Mouse (Mus musculus) CH12.LX (cell line): ENCODE measurements around the gene Cacna1s. TPM values are rescaled to one million over a fixed set of nuclear protein-coding genes. Genes with fewer than 3 reads are reported as not detected.

ENCODE experiments used
- DNase-seq: peaks from one replicate; pipeline ENCODE4 v3.0.0-alpha.2; 2013; ENCODE audit errors: extremely low read depth
- H3K27ac ChIP-seq: 2 replicates; pipeline ENCODE4 v1.5.1; 2012; ENCODE audit warnings: low read depth, mild to moderate bottlenecking, control low read depth, moderate library complexity; ENCODE audit not compliant: insufficient read depth
- H3K27me3 ChIP-seq: replicated peaks from 2 replicates; pipeline ENCODE3; 2012; ENCODE audit warnings: inconsistent platforms
- H3K36me3 ChIP-seq, 2 experiments: replicated peaks in 1 of 2; 2 replicates each; pipeline versions ENCODE3 to v1.6.1; 2012; ENCODE audit warnings: inconsistent platforms in 1 of 2, low read length in 1 of 2, mild to moderate bottlenecking in 1 of 2, mixed read lengths in 1 of 2, moderate library complexity in 1 of 2; ENCODE audit not compliant: control insufficient read depth in 1 of 2, insufficient read depth in 1 of 2
- H3K4me1 ChIP-seq, 2 experiments: 2 replicates each; pipeline ENCODE4 v1.6.1; 2012; ENCODE audit warnings: inconsistent platforms in 1 of 2, moderate library complexity in 1 of 2; ENCODE audit not compliant: insufficient read depth in 2 of 2, control insufficient read depth in 1 of 2
- H3K4me2 ChIP-seq: 2 replicates; pipeline ENCODE4 v1.6.1; 2012; ENCODE audit warnings: low read depth, mild to moderate bottlenecking, control low read depth; ENCODE audit not compliant: poor library complexity, insufficient read depth, severe bottlenecking
- H3K4me3 ChIP-seq, 3 experiments: fragments of 150-350 bp in 1 of 3; sonication (generic) in 1 of 3; replicated peaks in 1 of 3; 2 replicates each; pipeline versions ENCODE3 to v1.5.1; 2011 to 2012; ENCODE audit warnings: low read depth in 2 of 3, low read length in 2 of 3, mild to moderate bottlenecking in 2 of 3, moderate library complexity in 2 of 3, control low read depth in 1 of 3, improper control_type of control experiment in 1 of 3, inconsistent platforms in 1 of 3, mixed read lengths in 1 of 3; ENCODE audit not compliant: poor library complexity in 1 of 3
- H3K79me2 ChIP-seq: replicated peaks from 2 replicates; pipeline ENCODE4 v1.6.1; 2012; ENCODE audit warnings: mild to moderate bottlenecking, moderate library complexity; ENCODE audit not compliant: control insufficient read depth, poor library complexity, insufficient read depth, severe bottlenecking; ENCODE audit errors: extremely low read depth
- H3K9ac ChIP-seq: 2 replicates; pipeline ENCODE4 v1.6.1; 2012; ENCODE audit warnings: low read depth, mild to moderate bottlenecking, control low read depth, moderate library complexity; ENCODE audit not compliant: insufficient read depth
- H3K9me3 ChIP-seq: replicated peaks from 2 replicates; pipeline ENCODE3; 2012; ENCODE audit warnings: low read length, inconsistent platforms, mixed read lengths
- BHLHE40 ChIP-seq: IDR thresholded peaks from 2 replicates; pipeline ENCODE4 v1.6.1; 2011; ENCODE audit warnings: mild to moderate bottlenecking, low read depth, low read length, improper control_type of control experiment
- CHD1 ChIP-seq: IDR thresholded peaks from 2 replicates; pipeline ENCODE4 v1.6.1; 2012; ENCODE audit warnings: low read depth, low read length, improper control_type of control experiment, inconsistent platforms
- CHD2 ChIP-seq: IDR thresholded peaks from 2 replicates; pipeline ENCODE4 v1.6.1; 2011; ENCODE audit warnings: low read length, improper control_type of control experiment
- CTCF ChIP-seq, 2 experiments: IDR thresholded peaks in 1 of 2; conservative IDR thresholded peaks in 1 of 2; 2 replicates each; pipeline ENCODE4 v1.5.1; 2011 to 2012; ENCODE audit warnings: low read depth in 2 of 2, low read length in 2 of 2, improper control_type of control experiment in 1 of 2, inconsistent platforms in 1 of 2, mild to moderate bottlenecking in 1 of 2, moderate library complexity in 1 of 2
- ELF1 ChIP-seq: IDR thresholded peaks from 2 replicates; pipeline ENCODE4 v1.6.1; 2014; ENCODE audit warnings: low read depth, mild to moderate bottlenecking, inconsistent platforms, low read length, improper control_type of control experiment
- EP300 ChIP-seq: IDR thresholded peaks from 2 replicates; pipeline ENCODE4 v1.6.1; 2011; ENCODE audit warnings: low read length, improper control_type of control experiment
- ETS1 ChIP-seq: conservative IDR thresholded peaks from 2 replicates; pipeline ENCODE4 v1.6.1; 2012; ENCODE audit warnings: low read depth, mild to moderate bottlenecking, inconsistent platforms, low read length, improper control_type of control experiment, moderate library complexity
- GABPA ChIP-seq: IDR thresholded peaks from 2 replicates; pipeline ENCODE4 v1.6.1; 2012; ENCODE audit warnings: low read depth, low read length, improper control_type of control experiment, inconsistent platforms; ENCODE audit not compliant: insufficient replicate concordance
- MEF2A ChIP-seq: IDR thresholded peaks from 2 replicates; pipeline ENCODE4 v1.6.1; 2014; ENCODE audit warnings: low read depth, mild to moderate bottlenecking, inconsistent platforms, low read length, improper control_type of control experiment, borderline replicate concordance
- MXI1 ChIP-seq: IDR thresholded peaks from 2 replicates; pipeline ENCODE4 v1.6.1; 2011; ENCODE audit warnings: mild to moderate bottlenecking, low read depth, low read length, improper control_type of control experiment
- MYC ChIP-seq: IDR thresholded peaks from 2 replicates; pipeline ENCODE4 v1.6.1; 2011; ENCODE audit warnings: low read depth, mild to moderate bottlenecking, improper control_type of control experiment, low read length
- NRF1 ChIP-seq: IDR thresholded peaks from 2 replicates; pipeline ENCODE4 v1.6.1; 2014; ENCODE audit warnings: low read depth, mild to moderate bottlenecking, inconsistent platforms, low read length, improper control_type of control experiment, moderate library complexity
- POLR2A ChIP-seq: IDR thresholded peaks from 2 replicates; pipeline ENCODE4 v1.6.1; 2011; ENCODE audit warnings: low read depth, mild to moderate bottlenecking, improper control_type of control experiment, low read length
- SIN3A ChIP-seq: IDR thresholded peaks from 2 replicates; pipeline ENCODE4 v1.6.1; 2012; ENCODE audit warnings: low read length, improper control_type of control experiment, inconsistent platforms
- TBP ChIP-seq: conservative IDR thresholded peaks from 2 replicates; pipeline ENCODE4 v1.6.1; 2011; ENCODE audit warnings: low read depth, low read length, improper control_type of control experiment
- USF1 ChIP-seq: IDR thresholded peaks from 2 replicates; pipeline ENCODE4 v1.6.1; 2014; ENCODE audit warnings: low read depth, mild to moderate bottlenecking, inconsistent platforms, low read length, improper control_type of control experiment
- USF2 ChIP-seq: conservative IDR thresholded peaks from 2 replicates; pipeline ENCODE4 v1.6.1; 2011; ENCODE audit warnings: low read depth, low read length, improper control_type of control experiment
- ZKSCAN1 ChIP-seq: IDR thresholded peaks from 2 replicates; pipeline ENCODE4 v1.6.1; 2012; ENCODE audit warnings: low read depth, inconsistent platforms, low read length, improper control_type of control experiment, borderline replicate concordance
- dilution Hi-C: fragments of 300-500 bp; cut with MboI; formaldehyde crosslinking; loops from 2 replicates; pipeline ENCODE4 v1.14.3; 2020; ENCODE audit warnings: low sequenced_read_pairs; ENCODE audit not compliant: extremely low pct_unique_long_range_greater_than_20kb, extremely low pct_ligation_motif_present
- in situ Hi-C: fragments of 300-500 bp; cut with MboI; formaldehyde crosslinking; loops from 3 replicates; pipeline ENCODE4 v1.14.3; 2019; ENCODE audit warnings: low sequenced_read_pairs, low pct_ligation_motif_present, low pct_unique_long_range_greater_than_20kb, mixed read lengths
- polyA plus RNA-seq: library from polyadenylated mRNA; unstranded; fragments of >175 nt; gene quantifications from 2 replicates; pipeline ENCODE4 v1.2.1, GENCODE M21; 2012; ENCODE audit warnings: low read depth; ENCODE audit not compliant: insufficient read length
- total RNA-seq, 2 experiments: library from RNA; depleted of rRNA; stranded (reverse); fragments of 300-350 nt in 1 of 2; fragments of >200 nt in 1 of 2; gene quantifications; 2 replicates each; pipeline ENCODE4 v1.2.3; 2012 to 2014

Cacna1s gene
- total and polyA plus RNA-seq, 3 experiments: 33.9 to 90.0 (median 61.7) TPM

DNA sequence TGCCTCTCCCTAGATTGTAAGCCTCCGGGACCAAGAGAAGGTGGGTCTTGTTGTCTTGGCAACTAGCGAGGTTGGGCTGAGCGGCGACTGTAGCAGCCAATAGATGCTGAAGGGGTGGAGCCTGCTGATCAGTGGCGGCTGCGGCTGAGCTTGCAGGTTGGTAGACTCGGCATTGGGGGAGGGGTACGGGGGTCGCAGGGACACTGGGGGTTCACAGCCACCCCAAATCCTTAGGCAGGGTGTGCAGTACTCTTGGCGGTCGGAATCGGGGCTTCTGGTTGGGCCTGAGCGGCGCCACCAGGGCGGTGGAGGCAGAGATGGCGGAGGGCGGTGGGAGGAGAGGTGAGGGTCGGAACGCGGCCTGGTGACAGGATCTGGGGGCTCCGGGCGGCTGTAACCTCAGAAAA, 34.6 kb upstream of the Cacna1s start:
- Histone ChIP-seq H3K9me3 (no peaks in the 10 kb centered on the region), H3K4me3 (peak overlapping the region; percentile 87 to 88 (median 88)), H3K27me3 (peaks cover 4% of the 10 kb centered on the region), H3K79me2 (no peaks in the 10 kb centered on the region), H3K27ac (peak overlapping the region; percentile 31), H3K9ac (peak overlapping the region; percentile 79), H3K4me2 (peak overlapping the region; percentile 90), H3K4me1 (peaks cover 3 to 19% of the 10 kb centered on the region in 2 experiments), H3K36me3 (peaks cover 3 to 27% of the 10 kb centered on the region in 2 experiments)
- DNase-seq: peak; percentile 89
- dilution Hi-C loops: no loop called here
- in situ Hi-C loops: no loop called here
- TF ChIP-seq POLR2A (peak; percentile 25; the same call in 1 of the 2 replicates), MEF2A (0 out of 2 replicates have a peak, but pooled peaks have one; percentile 5), CHD2 (peak; percentile 81), GABPA (no peak), ELF1 (peak; percentile 48; the same call in 1 of the 2 replicates), CHD1 (no peak), MXI1 (peak; percentile 96), NRF1 (no peak)
- TF ChIP-seq, all 38 proteins: peak for 5

DNA sequence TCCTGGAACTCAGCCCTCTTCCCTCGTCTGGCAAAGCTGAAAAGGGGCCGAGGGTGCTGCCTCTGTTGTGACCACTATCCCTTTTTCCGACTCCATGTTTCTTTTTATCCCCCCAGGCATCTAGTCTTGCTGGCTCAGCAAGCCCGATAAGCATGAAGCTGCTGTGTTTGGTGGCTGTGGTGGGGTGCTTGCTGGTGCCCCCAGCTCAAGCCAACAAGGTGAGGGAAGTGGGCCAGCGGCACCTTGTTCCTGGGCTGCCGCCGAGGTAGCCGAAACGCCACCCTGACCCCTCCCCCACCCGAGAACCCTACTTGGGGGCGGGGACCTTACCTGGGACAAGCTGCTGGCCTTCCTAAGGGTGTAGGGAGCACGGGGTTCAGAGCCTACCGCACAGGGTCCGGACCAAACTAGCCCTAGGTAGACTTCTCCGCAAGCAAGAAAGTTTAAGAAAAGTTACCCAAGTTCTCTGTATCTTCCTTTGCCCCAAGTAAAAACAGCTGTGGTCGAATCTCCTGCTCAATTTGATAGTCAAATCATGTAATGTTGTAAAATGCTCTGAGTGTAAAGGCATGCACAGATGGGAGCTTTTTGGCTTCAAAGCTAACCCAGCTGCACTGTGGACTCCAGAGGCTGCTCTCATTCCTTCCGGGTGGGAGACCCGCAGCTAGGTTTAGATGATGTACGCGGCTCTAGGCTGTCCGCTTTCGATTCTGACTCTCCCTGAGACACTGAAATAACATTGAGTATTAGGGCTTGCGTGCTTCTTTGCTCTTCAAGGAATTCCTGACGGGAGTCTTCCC, 34.0 kb upstream of the Cacna1s start:
- Histone ChIP-seq H3K4me3 (peak overlapping the region; percentile 87 to 88 (median 88)), H3K36me3 (peaks cover 3 to 34% of the 10 kb centered on the region in 2 experiments), H3K4me2 (peak overlapping the region; percentile 90), H3K9me3 (no peaks in the 10 kb centered on the region), H3K27me3 (peaks cover 4% of the 10 kb centered on the region), H3K27ac (peak overlapping the region; percentile 31; the same call in 1 of the 2 replicates), H3K4me1 (peaks cover 3 to 13% of the 10 kb centered on the region in 2 experiments), H3K79me2 (no peaks in the 10 kb centered on the region), H3K9ac (peak overlapping the region; percentile 79)
- DNase-seq: peak; percentile 60
- dilution Hi-C loops (no loop called here), in situ Hi-C loops (no loop called here)
- TF ChIP-seq BHLHE40 (no peak), USF2 (no peak), ELF1 (peak; percentile 50), CTCF (conservative IDR thresholded peaks at IDR 0.05 in 1 of 2, IDR thresholded peaks at IDR 0.05 in 1 of 2; ENCODE audit: low read depth in 2 of 2, low read length in 2 of 2) (no peak), ETS1 (peak; percentile 21; the same call in 1 of the 2 replicates), NRF1 (no peak), USF1 (no peak), POLR2A (0 out of 2 replicates have a peak, but pooled peaks have one; percentile 38), TBP (peak; percentile 57; the same call in 1 of the 2 replicates), MEF2A (no peak), EP300 (peak; percentile 31; the same call in 1 of the 2 replicates), ZKSCAN1 (no peak), SIN3A (peak; percentile 36), MYC (peak; percentile 44; the same call in 1 of the 2 replicates)
